Mouse (Mus musculus) naive thymus-derived CD4-positive, alpha-beta T cell, adult 2 months (primary cell): ENCODE results near the gene Cfap61.

Experiments used
- DNase-seq: peaks from one replicate; pipeline ENCODE4 v3.0.0-alpha.2; 2011; ENCODE audit warnings: low read depth

Gene Cfap61

DNA sequence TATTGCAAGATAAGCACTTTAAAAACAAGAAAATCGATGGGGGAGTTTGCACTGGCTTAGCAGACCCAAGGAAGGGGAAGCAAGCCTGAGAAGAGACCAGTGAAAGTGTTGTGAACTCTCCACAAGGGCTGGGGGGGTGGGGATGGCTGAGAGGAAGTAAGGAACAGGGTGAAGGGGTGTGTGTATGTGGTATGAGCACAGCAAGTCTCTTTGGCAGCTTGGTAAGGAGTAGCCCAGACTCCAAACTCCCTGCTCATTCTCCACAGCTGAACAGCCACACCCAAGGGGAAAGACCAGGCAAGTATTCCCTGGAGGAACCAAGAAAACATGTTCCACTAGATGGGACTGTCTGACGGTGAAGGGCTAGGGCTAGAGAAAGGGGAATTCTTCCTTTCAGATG, 76.2 kb downstream of the Cfap61 start:
- no peak for DNase-seq

- no peak for DNase-seq
Measured at GRCm38 (mm10) chr2:146015341-146016186, 81.0 kb downstream of the Cfap61 start.

GRCm38 (mm10) chr2:146022846-146023245, 88.3 kb downstream of the Cfap61 start:
- DNase-seq, result no peak

- DNase-seq, result no peak
Measured at GRCm38 (mm10) chr2:146043640-146044039, 109.1 kb downstream of the Cfap61 start.

DNA sequence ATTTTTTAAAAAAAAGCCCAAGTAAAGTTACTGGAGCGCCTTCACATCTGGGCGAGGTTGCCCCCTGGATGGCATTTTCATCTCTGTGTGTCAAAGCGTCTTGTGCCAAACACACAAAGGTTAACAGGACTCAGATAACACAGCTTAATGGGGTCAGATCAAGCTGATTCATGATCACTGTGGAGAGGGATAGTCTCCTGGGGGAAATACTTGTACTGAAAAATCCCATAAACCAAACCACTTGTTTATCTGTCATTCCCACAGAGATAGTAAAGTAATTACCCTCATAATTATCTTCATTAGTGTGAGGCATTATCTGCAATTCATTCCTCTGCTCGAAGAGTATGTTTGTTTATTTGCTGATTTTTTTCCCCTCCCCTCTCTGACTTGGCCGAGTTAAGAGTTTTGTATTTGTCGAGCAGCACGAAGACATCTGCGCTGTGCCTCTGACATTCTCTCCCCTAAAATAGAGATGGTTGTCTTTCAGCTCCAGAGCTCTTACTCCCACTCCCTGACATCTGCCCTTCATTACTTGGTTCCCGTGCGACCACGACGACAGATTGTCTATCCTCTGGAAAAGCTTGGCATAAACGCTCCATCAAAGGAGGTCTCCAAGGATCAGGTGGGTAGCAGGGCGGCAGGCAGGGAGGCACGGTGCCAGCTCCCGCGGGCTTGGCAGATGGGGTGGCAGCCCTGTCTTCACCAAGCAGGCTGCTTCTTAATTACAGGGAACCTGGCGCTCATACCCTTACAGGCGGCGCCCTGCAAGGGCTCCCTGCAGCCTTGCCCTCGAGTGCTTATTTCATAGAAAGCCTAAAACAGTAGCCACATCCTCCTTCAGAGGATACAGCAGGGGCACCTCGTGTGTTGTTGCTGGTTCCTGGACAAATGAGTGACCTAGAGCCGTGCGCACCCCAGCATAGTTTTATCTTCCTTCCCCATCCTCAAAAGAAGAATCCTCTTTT, 110.6 kb downstream of the Cfap61 start:
- no peak for DNase-seq

DNA sequence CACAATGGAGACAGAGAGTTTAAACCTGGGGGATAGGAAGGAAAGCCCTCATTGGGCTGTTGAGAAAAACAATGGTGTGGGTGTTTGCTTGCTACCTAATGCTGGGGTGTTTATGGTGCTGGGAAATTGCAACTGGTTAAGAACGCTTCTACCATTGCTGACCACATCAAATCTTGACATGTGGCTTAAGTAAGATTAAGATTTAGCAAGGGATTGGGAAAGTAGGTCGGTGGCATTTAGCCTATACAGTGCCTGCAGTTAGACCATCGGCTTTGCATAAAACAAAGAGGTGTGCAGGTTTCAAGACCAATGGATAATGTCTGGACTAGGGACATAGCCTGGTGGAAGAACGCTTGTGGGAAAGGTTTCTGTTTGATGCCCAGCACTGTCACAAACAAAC, 113.1 kb downstream of the Cfap61 start:
- no peak for DNase-seq

GRCm38 (mm10) chr2:146048221-146048829, 113.7 kb downstream of the Cfap61 start:
- DNase-seq, result no peak

GRCm38 (mm10) chr2:146049339-146049738, 114.8 kb downstream of the Cfap61 start:
- no peak for DNase-seq

GRCm38 (mm10) chr2:146050069-146050468, 115.5 kb downstream of the Cfap61 start:
- DNase-seq, result no peak

GRCm38 (mm10) chr2:146051334-146051733, 116.8 kb downstream of the Cfap61 start:
- DNase-seq, result no peak

- DNase-seq, result no peak
Measured at GRCm38 (mm10) chr2:146057123-146057522, 122.5 kb downstream of the Cfap61 start.

GRCm38 (mm10) chr2:146058791-146059190, 124.2 kb downstream of the Cfap61 start:
- no peak for DNase-seq

GRCm38 (mm10) chr2:146061421-146062300, 127.1 kb downstream of the Cfap61 start:
- no peak for DNase-seq

- peak; percentile 3 for DNase-seq
Measured at GRCm38 (mm10) chr2:146062330-146063092, 127.9 kb downstream of the Cfap61 start.

- no peak for DNase-seq
Measured at GRCm38 (mm10) chr2:146063093-146064074, 128.8 kb downstream of the Cfap61 start.

DNA sequence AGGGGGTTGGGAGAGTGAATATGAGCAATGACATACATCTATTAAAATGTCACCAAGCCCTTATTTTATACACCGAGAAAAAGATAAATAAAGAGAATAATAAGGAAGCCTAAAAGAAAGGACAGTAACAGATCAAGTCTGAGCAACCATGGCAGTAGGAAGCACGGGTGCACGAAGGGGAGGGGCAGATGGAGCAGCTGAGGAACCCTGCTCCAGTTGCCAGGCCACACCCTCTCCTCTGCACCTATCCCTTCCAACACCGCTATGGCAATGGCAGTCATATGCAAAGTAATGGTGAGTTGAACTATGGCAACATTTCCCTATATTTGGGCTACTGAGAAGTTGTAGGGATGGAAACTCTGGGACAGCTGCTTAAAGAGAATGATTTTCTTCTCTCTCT, 132.8 kb downstream of the Cfap61 start:
- no peak for DNase-seq

DNA sequence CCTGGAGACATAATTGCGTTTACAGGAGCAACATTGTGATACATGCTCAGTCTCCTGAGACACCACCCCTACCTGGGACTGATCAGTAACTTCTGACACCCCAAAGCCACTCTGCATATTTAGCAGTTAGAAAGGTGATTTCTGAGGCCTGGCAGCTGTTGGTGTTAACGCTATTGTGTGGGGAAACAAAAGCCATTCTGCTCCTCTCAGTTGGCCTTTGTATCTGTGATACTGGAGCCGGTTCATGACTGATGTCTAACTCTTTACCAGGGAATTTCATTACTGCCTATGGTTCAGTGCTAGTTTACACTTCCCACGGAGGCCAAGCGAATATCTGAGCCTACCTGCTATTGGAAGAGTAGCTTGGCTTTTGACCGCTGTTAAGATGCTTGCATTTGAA, 138.7 kb downstream of the Cfap61 start:
- DNase-seq, result no peak

GRCm38 (mm10) chr2:146077117-146077516, 142.5 kb downstream of the Cfap61 start:
- no peak for DNase-seq

GRCm38 (mm10) chr2:146080282-146080681, 145.7 kb downstream of the Cfap61 start:
- no peak for DNase-seq
